Mouse (Mus musculus): Measurements from ENCODE around the gene Gstt1.

The Gstt1 gene

DNA sequence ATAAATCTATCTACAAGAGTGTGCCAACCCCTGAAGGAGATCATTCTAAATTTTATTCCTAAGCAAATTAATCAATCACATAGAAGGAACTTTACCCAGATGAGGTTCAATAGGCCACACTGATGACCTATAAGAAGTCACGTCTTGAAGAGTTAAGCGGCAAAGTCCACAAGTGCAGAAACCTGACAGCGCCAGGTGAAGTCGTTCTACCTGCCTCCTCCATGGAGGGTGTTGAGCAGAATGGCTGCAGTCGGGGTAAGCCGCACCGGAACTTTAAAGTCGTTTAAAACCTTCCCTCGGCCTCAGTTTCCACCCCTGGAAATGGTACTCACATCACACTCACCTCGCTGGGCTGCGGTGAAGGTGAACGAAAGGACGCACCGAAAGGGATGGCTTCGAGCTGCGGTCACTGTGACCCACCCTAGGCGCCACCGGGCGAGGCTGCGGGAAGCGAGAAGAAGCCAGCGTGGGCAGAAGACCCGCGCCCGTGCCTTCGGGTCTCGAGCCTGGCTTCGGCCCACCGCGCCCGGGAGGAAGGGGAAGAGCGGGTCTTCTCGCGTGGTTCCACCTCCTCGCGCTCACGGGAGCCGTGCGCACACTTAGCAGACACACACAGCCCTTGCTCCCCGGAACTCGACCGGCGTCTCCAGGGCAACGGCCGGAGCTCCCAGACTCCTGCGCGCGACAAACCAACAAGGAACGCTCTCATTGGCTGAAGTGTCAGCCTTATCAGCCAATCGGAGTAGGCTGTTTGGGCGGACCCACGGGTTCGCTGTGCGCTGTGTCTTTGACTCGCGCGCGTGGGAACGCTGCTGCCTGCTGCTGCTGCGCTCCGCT is 34.5 kb downstream of the Gstt1 start, which contains the start of gene Cabin1:
Gene Cabin1 (minus strand): TSS at position 660 of the 837 bp plus-strand sequence.
- peak; percentile 97 for DNase-seq

DNA sequence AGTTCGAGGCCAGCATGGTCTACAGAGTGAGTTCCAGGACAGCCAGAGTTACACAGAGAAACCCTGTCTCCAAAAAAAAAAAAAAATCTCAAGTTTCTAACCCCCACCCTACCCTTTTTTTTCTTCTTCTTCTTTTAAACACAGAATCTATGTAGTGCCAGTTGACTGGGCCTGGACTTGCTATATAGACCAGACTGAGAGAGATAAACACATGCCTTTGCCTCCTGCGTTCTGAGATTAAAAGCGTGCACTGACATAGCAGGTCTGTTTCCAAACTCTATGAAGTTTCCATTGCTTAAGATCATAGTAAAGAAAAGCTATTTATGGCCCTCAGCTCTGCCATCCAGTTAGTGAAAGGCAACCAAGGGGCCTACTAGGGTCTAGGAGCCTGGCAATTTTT is 36.0 kb downstream of the Gstt1 start:
- no peak for DNase-seq

GRCm38 (mm10) chr10:75760311-75760710 is 38.1 kb downstream of the Gstt1 start:
- no peak for DNase-seq

DNA sequence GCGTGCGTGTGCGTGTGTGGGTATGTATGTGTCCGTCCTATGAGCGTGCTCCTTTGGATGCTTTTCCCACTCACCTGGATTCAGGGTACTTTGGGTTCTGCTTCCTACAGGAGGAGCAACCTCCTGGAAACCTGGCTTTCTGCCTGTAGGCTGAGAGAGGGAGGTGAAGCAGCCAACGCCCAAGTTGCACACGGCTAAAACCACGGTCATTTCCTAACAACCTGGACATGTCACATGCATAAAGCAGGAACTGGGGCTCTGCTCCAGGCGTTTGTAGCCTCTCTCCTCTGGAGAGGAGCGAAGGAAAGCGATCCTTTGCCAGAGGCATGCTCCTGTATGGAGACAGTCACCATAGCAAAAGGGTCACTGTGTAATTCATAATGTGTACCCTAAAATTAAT is 41.7 kb downstream of the Gstt1 start:
- no peak for DNase-seq

DNA sequence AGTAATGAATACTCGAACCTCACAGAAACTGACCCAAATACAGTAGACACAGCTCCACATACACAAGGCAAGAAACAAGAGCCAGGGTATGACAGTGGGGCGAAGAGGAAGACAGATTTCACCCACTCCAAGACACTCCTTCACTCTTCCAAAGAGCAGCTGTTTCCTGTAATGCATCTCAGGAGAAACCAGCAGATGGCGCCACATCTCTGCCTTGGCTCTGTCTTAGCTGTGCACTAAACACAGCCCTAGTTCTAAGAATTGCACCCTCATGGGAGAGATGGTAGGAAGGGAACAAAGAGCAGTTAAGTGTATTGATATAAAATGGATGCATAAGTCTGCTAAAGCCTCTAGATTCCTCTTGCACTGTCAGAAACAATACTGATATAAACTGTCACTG is 54.4 kb downstream of the Gstt1 start:
- peak; percentile 79 for DNase-seq

- peak; percentile 76 for DNase-seq
These were observed 55.0 kb downstream of the Gstt1 start for GRCm38 (mm10) chr10:75743369-75743768.

GRCm38 (mm10) chr10:75740866-75741265 is 57.5 kb downstream of the Gstt1 start:
- DNase-seq: no peak

All from right cerebral cortex, postnatal 25 days (tissue).